Mouse (Mus musculus) forebrain, embryonic 12.5 days (tissue): Measurements from ENCODE around the gene Mast3. TPM values are rescaled to one million over a fixed set of nuclear protein-coding genes. Genes with fewer than 3 reads are reported as not detected.

Experiments used
- ATAC-seq: fragments of 200-750 bp; cut with Nextera tagmentation; 2 replicates; pipeline ENCODE4 v1.8.0; 2017; ENCODE audit warnings: moderate TSS enrichment; ENCODE audit not compliant: low FRiP score
- H3K27ac ChIP-seq: fragments of 300-500 bp; sonication (generic); 2 replicates; pipeline ENCODE4 v1.5.1; 2016; ENCODE audit warnings: mild to moderate bottlenecking
- H3K27me3 ChIP-seq: fragments of 300-500 bp; sonication (generic); 2 replicates; pipeline ENCODE4 v1.6.1; 2016; ENCODE audit warnings: mild to moderate bottlenecking
- H3K36me3 ChIP-seq: fragments of 300-500 bp; sonication (generic); replicated peaks from 2 replicates; pipeline ENCODE4 v1.6.1; 2016; ENCODE audit warnings: mild to moderate bottlenecking
- H3K4me1 ChIP-seq: fragments of 300-500 bp; sonication (generic); 2 replicates; pipeline ENCODE4 v1.6.1; 2016
- H3K4me2 ChIP-seq: fragments of 300-500 bp; sonication (generic); 2 replicates; pipeline ENCODE4 v1.6.1; 2016; ENCODE audit warnings: mild to moderate bottlenecking, moderate library complexity
- H3K4me3 ChIP-seq: fragments of 300-500 bp; sonication (generic); replicated peaks from 2 replicates; pipeline ENCODE4 v1.5.1; 2016; ENCODE audit warnings: mild to moderate bottlenecking
- H3K9ac ChIP-seq: fragments of 300-500 bp; sonication (generic); 2 replicates; pipeline ENCODE4 v1.6.1; 2016; ENCODE audit warnings: mild to moderate bottlenecking
- H3K9me3 ChIP-seq: fragments of 300-500 bp; sonication (generic); 2 replicates; pipeline ENCODE4 v1.6.1; 2016
- WGBS: fragments of 180-500 bp; shearing (Covaris S2); methylation state at CpG from one replicate; pipeline ENCODE4 v1.1.7; 2016; 5-methylcytosine and 5-hydroxymethylcytosine counted together
- polyA plus RNA-seq: library from polyadenylated mRNA; unstranded; fragments of >200 nt; fragmentation: Nextera tagmentation; extraction: Ambion mirVana; gene quantifications from 2 replicates; pipeline ENCODE4 v1.2.1, GENCODE M21; 2016

Mast3 gene
- polyA plus RNA-seq, 1 experiment from 2014 or later = 14.5 TPM

DNA sequence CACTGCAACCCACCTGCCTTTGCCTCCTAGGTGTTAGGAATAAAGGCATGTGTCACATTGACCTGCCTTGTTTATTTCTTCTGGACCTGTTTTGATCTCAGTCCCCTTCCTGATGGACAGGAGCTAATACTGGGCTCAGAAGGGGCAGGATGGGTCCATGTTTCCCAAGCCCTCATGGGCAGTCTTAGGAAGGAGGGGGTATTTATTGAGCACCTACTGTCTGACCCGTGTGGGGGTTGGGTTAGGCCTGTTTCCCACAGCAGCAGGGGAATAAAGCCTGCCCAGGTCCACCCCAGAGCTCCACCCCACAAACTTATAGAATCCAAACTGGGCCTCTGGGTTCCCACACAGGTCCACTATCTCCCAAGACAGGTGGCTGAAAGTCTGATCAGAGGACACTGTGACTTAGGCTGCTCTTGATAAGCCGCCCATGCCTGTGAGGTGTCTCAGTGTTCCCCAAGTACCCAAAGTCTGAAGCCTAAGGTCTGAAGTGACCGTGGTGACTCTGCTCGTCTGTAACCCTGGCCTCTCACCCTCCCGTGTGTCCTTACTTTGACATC is 38.4 kb upstream of the Mast3 start:
- no peak overlapping the region for H3K27ac ChIP-seq
- H3K4me1 ChIP-seq = peaks cover 23% of the 10 kb centered on the region
- 84% methylated on average over 5 of the region's 5 CpGs for WGBS

DNA sequence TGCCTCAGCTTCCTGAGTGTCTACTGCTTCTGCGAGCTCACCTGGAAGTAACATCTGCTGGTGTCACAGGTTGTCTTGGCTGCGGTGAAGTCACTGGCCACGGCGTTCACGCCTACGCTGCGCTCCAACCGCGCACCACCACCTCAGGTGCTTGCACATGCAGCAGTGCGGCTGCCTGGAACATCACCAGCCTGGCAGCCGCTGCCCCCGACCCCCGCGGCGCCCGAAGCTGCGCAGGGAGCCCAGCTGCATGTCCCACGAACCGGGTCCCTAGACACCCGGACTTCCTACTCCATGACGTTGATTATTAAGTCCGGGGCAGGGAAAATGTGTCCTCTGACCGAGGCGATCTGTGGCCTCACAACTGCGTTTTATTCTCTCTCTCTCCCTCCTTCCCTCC is 37.6 kb upstream of the Mast3 start:
- Histone ChIP-seq H3K9me3 (no peaks in the 10 kb centered on the region), H3K27ac (no peak overlapping the region), H3K4me3 (no peak overlapping the region), H3K4me2 (no peak overlapping the region), H3K9ac (no peak overlapping the region), H3K27me3 (no peaks in the 10 kb centered on the region; the same call in 1 of the 2 replicates), H3K4me1 (peaks cover 24% of the 10 kb centered on the region), H3K36me3 (no peaks in the 10 kb centered on the region)
- ATAC-seq = no peak
- WGBS = 73% methylated on average over 25 of the region's 25 CpGs

More for the DNA sequence above, 38.4 kb upstream of the Mast3 start:
- H3K36me3 ChIP-seq = no peaks in the 10 kb centered on the region
- H3K4me2 ChIP-seq = no peak overlapping the region
- no peak for ATAC-seq
- H3K9me3 ChIP-seq = no peaks in the 10 kb centered on the region
- H3K4me3 ChIP-seq = no peak overlapping the region
- no peak overlapping the region for H3K9ac ChIP-seq
- no peaks in the 10 kb centered on the region; the same call in 1 of the 2 replicates for H3K27me3 ChIP-seq

- 0 out of 2 replicates have a peak, but pooled peaks have one; percentile 2 for ATAC-seq
- H3K36me3 ChIP-seq = no peaks in the 10 kb centered on the region
- H3K9ac ChIP-seq = no peak overlapping the region
- no peak overlapping the region for H3K27ac ChIP-seq
- no peaks in the 10 kb centered on the region for H3K27me3 ChIP-seq
- no peaks in the 10 kb centered on the region for H3K9me3 ChIP-seq
- peaks cover 18% of the 10 kb centered on the region for H3K4me1 ChIP-seq
- WGBS = 46% methylated on average over 22 of the region's 22 CpGs
- H3K4me2 ChIP-seq = no peak overlapping the region; the same call in 1 of the 2 replicates
- no peak overlapping the region for H3K4me3 ChIP-seq
These were observed 36.6 kb upstream of the Mast3 start for GRCm38 (mm10) chr8:70841147-70842072.

GRCm38 (mm10) chr8:70840590-70840989 is 35.7 kb upstream of the Mast3 start:
- H3K36me3 ChIP-seq = no peaks in the 10 kb centered on the region; the same call in 1 of the 2 replicates
- H3K9ac ChIP-seq = no peak overlapping the region
- H3K4me1 ChIP-seq = peaks cover 18% of the 10 kb centered on the region
- no peak overlapping the region for H3K27ac ChIP-seq
- no peak for ATAC-seq
- H3K4me3 ChIP-seq = no peak overlapping the region
- H3K27me3 ChIP-seq = no peaks in the 10 kb centered on the region
- no peak overlapping the region for H3K4me2 ChIP-seq
- no peaks in the 10 kb centered on the region for H3K9me3 ChIP-seq
- 63% methylated on average over 10 of the region's 10 CpGs for WGBS

GRCm38 (mm10) chr8:70839408-70840351 is 34.8 kb upstream of the Mast3 start, which contains the start of gene Arrdc2:
TSS of gene Arrdc2 (minus strand) at chr8:70839720.
- 2% methylated on average over 55 of the region's 55 CpGs for WGBS
- peak within 1 kb of the TSS; percentile 83 for H3K4me2 ChIP-seq
- H3K27ac ChIP-seq = peak within 1 kb of the TSS; percentile 89
- H3K9me3 ChIP-seq = no peaks in the 10 kb centered on the region
- ATAC-seq = peak; percentile 96
- peak within 1 kb of the TSS; percentile 67 for H3K4me3 ChIP-seq
- H3K9ac ChIP-seq = peak within 1 kb of the TSS; percentile 75
- peaks cover 18% of the 10 kb centered on the region for H3K4me1 ChIP-seq
- no peaks in the 10 kb centered on the region for H3K27me3 ChIP-seq
- H3K36me3 ChIP-seq = no peaks in the 10 kb centered on the region; the same call in 1 of the 2 replicates

DNA sequence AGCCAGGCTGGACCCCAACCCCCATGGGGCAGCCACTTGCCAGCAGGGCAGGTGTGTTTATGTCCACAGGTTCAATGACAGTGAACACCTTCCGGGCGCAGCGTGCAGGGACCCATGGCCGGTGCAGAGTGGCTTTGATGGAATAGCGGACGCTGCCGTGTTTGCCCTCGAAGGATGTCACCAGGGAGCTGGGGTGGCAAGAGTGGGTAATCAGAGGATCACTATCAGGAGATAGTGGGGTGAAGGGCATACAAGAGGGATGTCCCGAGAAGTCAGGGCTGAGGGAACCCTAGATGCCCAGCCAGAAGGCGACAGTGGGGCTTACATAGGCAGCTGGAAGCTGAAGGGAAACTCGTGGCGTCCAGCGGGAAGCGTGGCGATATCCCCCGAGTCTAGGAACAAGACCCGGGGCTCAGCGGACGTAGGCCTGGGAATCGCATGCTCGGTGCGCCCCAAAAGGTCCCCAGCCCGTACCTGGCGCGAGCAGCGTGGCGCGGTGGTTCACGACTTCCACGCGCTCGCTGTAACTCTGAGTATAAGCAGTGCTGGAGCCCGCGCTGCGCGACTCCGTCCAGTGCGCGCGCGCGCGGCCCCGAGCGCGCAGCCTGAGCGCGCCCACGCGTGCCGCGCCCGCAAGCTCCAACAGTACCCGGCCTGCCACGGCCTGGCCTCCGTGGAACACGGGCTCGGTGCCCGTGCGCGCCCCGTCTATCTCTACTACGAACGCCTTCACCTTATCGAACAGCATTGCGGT is 34.0 kb upstream of the Mast3 start:
- WGBS = 4% methylated on average over 66 of the region's 66 CpGs
- Histone ChIP-seq H3K4me2 (peak overlapping the region; percentile 83), H3K27me3 (peaks cover 3% of the 10 kb centered on the region; the same call in 1 of the 2 replicates), H3K27ac (peak overlapping the region; percentile 89), H3K36me3 (no peaks in the 10 kb centered on the region; the same call in 1 of the 2 replicates), H3K4me1 (peaks cover 18% of the 10 kb centered on the region), H3K9me3 (no peaks in the 10 kb centered on the region), H3K4me3 (peak overlapping the region; percentile 67), H3K9ac (peak overlapping the region; percentile 75)
- peak; percentile 53 for ATAC-seq

GRCm38 (mm10) chr8:70836666-70837065 is 31.8 kb upstream of the Mast3 start:
- H3K9me3 ChIP-seq = no peaks in the 10 kb centered on the region
- H3K27ac ChIP-seq = no peak overlapping the region
- no peak for ATAC-seq
- no peak overlapping the region for H3K4me3 ChIP-seq
- WGBS = 87% methylated on average over 12 of the region's 12 CpGs
- H3K36me3 ChIP-seq = no peaks in the 10 kb centered on the region; the same call in 1 of the 2 replicates
- peaks cover 34% of the 10 kb centered on the region for H3K4me1 ChIP-seq
- no peak overlapping the region for H3K9ac ChIP-seq
- peaks cover 6% of the 10 kb centered on the region; the same call in 1 of the 2 replicates for H3K27me3 ChIP-seq
- no peak overlapping the region for H3K4me2 ChIP-seq

DNA sequence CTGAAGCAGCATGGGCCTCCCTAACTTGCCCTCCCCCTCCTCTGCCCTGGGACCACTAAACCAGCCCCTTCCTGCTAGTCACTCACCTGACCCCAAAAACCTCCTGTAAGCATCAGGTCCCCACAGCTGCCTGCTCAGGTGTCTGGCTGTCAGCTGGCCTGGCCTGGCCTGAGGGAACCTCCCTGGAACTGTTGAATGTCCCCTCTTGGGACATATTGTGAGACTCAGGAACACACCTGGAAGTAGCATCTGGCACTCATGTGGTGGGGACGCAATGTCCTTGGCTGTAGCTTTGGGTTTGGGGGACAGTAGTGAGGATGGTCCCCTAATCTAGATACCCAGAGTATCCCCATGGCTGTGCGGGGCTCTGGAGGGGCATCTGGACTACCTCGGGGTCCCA is 29.2 kb upstream of the Mast3 start:
- Histone ChIP-seq H3K9me3 (no peaks in the 10 kb centered on the region), H3K27me3 (peaks cover 6% of the 10 kb centered on the region; the same call in 1 of the 2 replicates), H3K4me2 (no peak overlapping the region), H3K4me1 (peaks cover 26% of the 10 kb centered on the region), H3K4me3 (no peak overlapping the region), H3K36me3 (no peaks in the 10 kb centered on the region; the same call in 1 of the 2 replicates), H3K9ac (no peak overlapping the region), H3K27ac (no peak overlapping the region)
- WGBS = 96% methylated on average over 3 of the region's 3 CpGs
- ATAC-seq = no peak

DNA sequence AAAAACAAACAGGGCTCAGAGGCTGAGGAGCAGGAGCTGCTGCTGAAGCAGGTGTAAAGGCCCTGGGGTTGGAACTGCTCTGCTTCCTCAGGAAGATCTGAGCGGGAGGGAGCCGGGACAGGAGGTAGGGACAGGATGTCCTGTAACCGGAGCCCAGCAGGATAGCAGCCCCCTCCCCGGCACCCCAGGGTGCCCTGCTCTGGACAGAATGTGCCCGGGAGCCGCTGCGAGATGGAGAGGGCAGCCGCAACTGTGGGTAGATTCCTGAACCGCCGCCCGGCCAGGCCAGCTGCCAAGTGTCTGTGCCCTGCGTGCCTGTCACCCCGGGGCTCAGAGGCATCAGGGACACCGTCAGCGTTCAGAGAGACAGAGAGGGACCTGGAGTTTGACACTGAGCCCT is 28.7 kb upstream of the Mast3 start:
- no peak overlapping the region for H3K4me2 ChIP-seq
- WGBS = 58% methylated on average over 15 of the region's 15 CpGs
- H3K4me3 ChIP-seq = no peak overlapping the region
- no peaks in the 10 kb centered on the region for H3K9me3 ChIP-seq
- no peak for ATAC-seq
- H3K4me1 ChIP-seq = peaks cover 21% of the 10 kb centered on the region
- H3K27ac ChIP-seq = no peak overlapping the region
- no peaks in the 10 kb centered on the region; the same call in 1 of the 2 replicates for H3K36me3 ChIP-seq
- no peak overlapping the region for H3K9ac ChIP-seq
- H3K27me3 ChIP-seq = peaks cover 6% of the 10 kb centered on the region; the same call in 1 of the 2 replicates

DNA sequence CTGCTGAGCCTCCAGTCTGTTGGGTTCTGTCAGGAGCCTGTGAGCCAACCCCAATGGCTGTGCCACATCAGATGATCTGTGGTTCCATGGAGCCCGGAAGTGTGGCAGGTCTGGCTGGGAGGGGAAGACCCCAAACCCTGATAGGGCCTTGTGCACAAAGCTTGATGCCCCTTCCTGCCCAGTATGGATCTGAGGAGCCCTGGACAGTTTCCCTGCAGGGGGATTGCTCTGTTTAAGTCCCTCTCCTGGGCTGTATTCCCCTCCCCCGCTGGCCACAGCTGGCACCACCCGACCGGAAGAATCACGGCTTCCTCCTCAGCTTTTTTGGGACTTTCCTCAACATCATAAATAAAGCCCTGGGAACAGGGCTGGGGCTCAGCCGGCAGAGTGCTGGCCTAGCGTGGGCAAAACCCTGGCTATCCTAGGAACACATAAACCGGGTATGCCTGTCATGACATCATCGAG is 28.2 kb upstream of the Mast3 start:
- Histone ChIP-seq H3K9me3 (no peaks in the 10 kb centered on the region), H3K27me3 (peaks cover 6% of the 10 kb centered on the region; the same call in 1 of the 2 replicates), H3K36me3 (no peaks in the 10 kb centered on the region; the same call in 1 of the 2 replicates), H3K4me1 (peaks cover 18% of the 10 kb centered on the region), H3K9ac (no peak overlapping the region), H3K4me2 (no peak overlapping the region), H3K4me3 (no peak overlapping the region), H3K27ac (no peak overlapping the region)
- no peak for ATAC-seq
- 66% methylated on average over 9 of the region's 9 CpGs for WGBS

- H3K27ac ChIP-seq = no peak overlapping the region
- H3K36me3 ChIP-seq = no peaks in the 10 kb centered on the region; the same call in 1 of the 2 replicates
These were observed 27.5 kb upstream of the Mast3 start for GRCm38 (mm10) chr8:70832371-70832770.

More at GRCm38 (mm10) chr8:70832371-70832770, 27.5 kb upstream of the Mast3 start:
- peaks cover 18% of the 10 kb centered on the region for H3K4me1 ChIP-seq
- no peak overlapping the region for H3K4me3 ChIP-seq
- no peaks in the 10 kb centered on the region for H3K9me3 ChIP-seq
- no peak overlapping the region for H3K4me2 ChIP-seq
- H3K27me3 ChIP-seq = peaks cover 6% of the 10 kb centered on the region; the same call in 1 of the 2 replicates
- 63% methylated on average over 11 of the region's 11 CpGs for WGBS
- no peak for ATAC-seq
- no peak overlapping the region for H3K9ac ChIP-seq
